Mouse (Mus musculus) frontal cortex, postnatal 14 days (tissue): Measurements from ENCODE around the gene Zdhhc12.
"Not testable (repeated sequence)": the region's sequence is repeated elsewhere in the genome, so short reads cannot be mapped to it uniquely, and the experiment has no call there.

Experiments used
- DNase-seq, 2 experiments: peaks; one replicate each; pipeline ENCODE4 v3.0.0; 2022; ENCODE audit warnings: low spot score in 2 of 2

Zdhhc12 gene

GRCm38 (mm10) chr2:30064298-30064697 lies 29.1 kb downstream of the Zdhhc12 start:
- DNase-seq, result no peak

GRCm38 (mm10) chr2:30063791-30064190 lies 29.7 kb downstream of the Zdhhc12 start:
- DNase-seq, result no peak

- DNase-seq, result no peak
Measured at GRCm38 (mm10) chr2:30063235-30063634, 30.2 kb downstream of the Zdhhc12 start.

- peak in 1 of 2 experiments; percentile 21 for DNase-seq
Measured at GRCm38 (mm10) chr2:30062249-30063093, 31.0 kb downstream of the Zdhhc12 start.

GRCm38 (mm10) chr2:30061215-30062166 lies 32.0 kb downstream of the Zdhhc12 start:
- no peak for DNase-seq

GRCm38 (mm10) chr2:30058418-30058817 lies 35.0 kb downstream of the Zdhhc12 start:
- no peak for DNase-seq

GRCm38 (mm10) chr2:30057223-30057904 lies 36.1 kb downstream of the Zdhhc12 start, which contains the start of gene Set:
Gene Set (plus strand): TSS chr2:30057378.
- DNase-seq, result no peak

- DNase-seq, result no peak
Measured at GRCm38 (mm10) chr2:30056736-30057135, 36.7 kb downstream of the Zdhhc12 start.

- not testable (repeated sequence) for DNase-seq
Measured at GRCm38 (mm10) chr2:30055310-30055709, 38.1 kb downstream of the Zdhhc12 start.

GRCm38 (mm10) chr2:30051992-30052761 lies 41.3 kb downstream of the Zdhhc12 start:
- DNase-seq, result no peak

GRCm38 (mm10) chr2:30049831-30050230 lies 43.6 kb downstream of the Zdhhc12 start:
- DNase-seq, result no peak

GRCm38 (mm10) chr2:30048699-30049388 lies 44.6 kb downstream of the Zdhhc12 start, which contains the start of gene Wdr34:
Gene Wdr34 (minus strand): TSS chr2:30048881.
- peak; percentile 92 to 96 for DNase-seq

GRCm38 (mm10) chr2:30048101-30048501 lies 45.3 kb downstream of the Zdhhc12 start:
- DNase-seq, result no peak

- no peak for DNase-seq
Measured at GRCm38 (mm10) chr2:30047127-30047526, 46.3 kb downstream of the Zdhhc12 start.

GRCm38 (mm10) chr2:30044550-30044949 lies 48.9 kb downstream of the Zdhhc12 start:
- DNase-seq, result no peak

- peak in 1 of 2 experiments; percentile 71 for DNase-seq
Measured at GRCm38 (mm10) chr2:30042445-30042844, 51.0 kb downstream of the Zdhhc12 start.
